ENCODE assay signal across 28 mouse cellular contexts in the genomic region with DNA sequence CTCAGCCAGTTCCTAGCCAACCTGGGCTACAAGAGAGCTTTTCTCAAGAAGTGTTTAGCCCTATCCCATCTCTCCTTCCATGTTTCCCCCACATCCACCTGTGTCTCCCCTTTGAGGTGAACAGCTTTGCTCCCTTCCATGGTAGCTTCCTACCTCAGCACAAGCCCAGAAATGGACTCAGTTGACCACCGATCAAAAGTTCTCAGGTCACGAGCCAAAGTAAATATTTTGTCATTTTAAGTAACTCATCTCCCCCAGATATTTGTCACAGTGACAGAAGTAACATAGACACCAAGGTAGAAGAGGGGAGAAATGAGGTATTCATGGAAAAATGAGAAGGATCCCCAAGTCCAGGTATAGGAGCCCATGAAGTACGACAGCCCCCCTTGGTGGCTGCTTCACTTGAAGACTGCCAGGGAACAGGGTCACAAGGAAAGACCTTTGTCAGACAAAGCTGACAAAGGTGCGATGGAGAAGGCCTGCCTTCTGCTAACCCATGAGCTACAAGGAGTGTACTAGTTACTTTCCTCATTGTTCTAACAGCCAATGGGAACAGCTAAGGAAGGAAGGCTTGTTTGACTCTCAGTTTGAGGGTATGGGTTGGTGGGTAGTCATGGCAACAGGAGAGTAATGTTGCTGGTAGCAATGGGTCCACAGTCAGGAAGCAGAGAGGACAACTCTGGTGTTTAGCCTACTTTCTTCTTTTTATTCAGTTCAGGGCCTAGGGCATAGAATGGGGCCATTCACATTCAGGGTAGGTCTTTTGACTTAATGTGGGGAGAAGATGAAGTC.
"Had no signal": no experiment of that assay in that cellular context is flagged by ENCODE, and none has a peak within 500 bp of the region (broad histone marks: within the 10 kb centered on the region; RNA-seq: fewer than 3 reads in every experiment).

No protein-coding gene starts in this region.

- H3K9me3 ChIP-seq: limb, embryonic 10.5 days; limb, embryonic 12.5 days; limb, embryonic 13.5 days; limb, embryonic 15.5 days; liver, embryonic 13.5 days; liver, embryonic 15.5 days; lung, embryonic 15.5 days; megakaryocyte, embryonic 14.5 days; midbrain, embryonic 10.5 days; midbrain, embryonic 12.5 days; midbrain, embryonic 13.5 days; midbrain, embryonic 15.5 days; neural tube, embryonic 12.5 days had no signal

- H3K36me3 ChIP-seq: limb, embryonic 10.5 days; limb, embryonic 12.5 days; limb, embryonic 15.5 days; liver, embryonic 13.5 days; liver, embryonic 15.5 days; lung, embryonic 15.5 days; midbrain, embryonic 10.5 days; midbrain, embryonic 12.5 days; midbrain, embryonic 13.5 days; midbrain, embryonic 15.5 days; neural tube, embryonic 12.5 days had no signal

- DNase-seq: layer of hippocampus, postnatal 36 days; left cerebral cortex, postnatal 4 days; lung, adult 18-20 months; lung, adult 2 months; lung, embryonic 14.5 days; lung, postnatal 10 days; lung, postnatal 14 days; lung, postnatal 36 days; lung, postnatal 4 days; midbrain, embryonic 14.5 days had no signal

- H3K4me3 ChIP-seq: left cerebral cortex, adult 2 months; limb, embryonic 10.5 days; limb, embryonic 12.5 days; limb, embryonic 13.5 days; limb, embryonic 15.5 days; liver, embryonic 13.5 days; liver, embryonic 15.5 days; lung, embryonic 15.5 days; megakaryocyte, embryonic 14.5 days; midbrain, embryonic 10.5 days; midbrain, embryonic 12.5 days; midbrain, embryonic 13.5 days; midbrain, embryonic 15.5 days; myocyte; neural tube, embryonic 12.5 days had no signal

- H3K9ac ChIP-seq: limb, embryonic 12.5 days; limb, embryonic 13.5 days; limb, embryonic 15.5 days; liver, embryonic 13.5 days; liver, embryonic 14.5 days; liver, embryonic 15.5 days; lung, embryonic 14.5 days; lung, embryonic 15.5 days; midbrain, embryonic 12.5 days; midbrain, embryonic 13.5 days; midbrain, embryonic 15.5 days; neural tube, embryonic 12.5 days had no signal

- H3K27me3 ChIP-seq: limb, embryonic 12.5 days; limb, embryonic 13.5 days; limb, embryonic 15.5 days; liver, embryonic 13.5 days; liver, embryonic 15.5 days; lung, embryonic 15.5 days; midbrain, embryonic 12.5 days; midbrain, embryonic 13.5 days; midbrain, embryonic 15.5 days; neural tube, embryonic 12.5 days had no signal

- ATAC-seq: lung, postnatal 0 days; midbrain, embryonic 13.5 days; midbrain, embryonic 15.5 days had no signal

- H3K4me2 ChIP-seq: limb, embryonic 12.5 days; limb, embryonic 13.5 days; limb, embryonic 15.5 days; liver, embryonic 13.5 days; liver, embryonic 15.5 days; lung, embryonic 14.5 days; lung, embryonic 15.5 days; midbrain, embryonic 12.5 days; midbrain, embryonic 13.5 days; midbrain, embryonic 15.5 days; neural tube, embryonic 12.5 days had no signal

- H3K27ac ChIP-seq: left cerebral cortex, adult 2 months; limb, embryonic 10.5 days; limb, embryonic 12.5 days; limb, embryonic 13.5 days; limb, embryonic 15.5 days; liver, embryonic 13.5 days; liver, embryonic 14.5 days; liver, embryonic 15.5 days; lung, embryonic 15.5 days; macrophage; midbrain, embryonic 10.5 days; midbrain, embryonic 12.5 days; midbrain, embryonic 13.5 days; midbrain, embryonic 15.5 days; neural tube, embryonic 12.5 days had no signal

- H3K4me1 ChIP-seq: limb, embryonic 12.5 days; limb, embryonic 13.5 days; limb, embryonic 15.5 days; neural tube, embryonic 12.5 days had no signal
